Mouse (Mus musculus) kidney, adult 2 months (tissue): ENCODE measurements around the gene H2-M10.3.

Source experiments
- CTCF ChIP-seq: fragments of 200-500 bp; conservative IDR thresholded peaks from 2 replicates; pipeline ENCODE4 v1.5.1; 2011; ENCODE audit warnings: low read depth, mild to moderate bottlenecking, control low read depth, low read length, moderate library complexity, mixed read lengths; ENCODE audit not compliant: insufficient read depth, insufficient read length
- POLR2A ChIP-seq: fragments of 200-500 bp; IDR thresholded peaks from one replicate; pipeline ENCODE4 v1.6.1; 2011; ENCODE audit warnings: low read depth, low read length, control low read depth

DNA sequence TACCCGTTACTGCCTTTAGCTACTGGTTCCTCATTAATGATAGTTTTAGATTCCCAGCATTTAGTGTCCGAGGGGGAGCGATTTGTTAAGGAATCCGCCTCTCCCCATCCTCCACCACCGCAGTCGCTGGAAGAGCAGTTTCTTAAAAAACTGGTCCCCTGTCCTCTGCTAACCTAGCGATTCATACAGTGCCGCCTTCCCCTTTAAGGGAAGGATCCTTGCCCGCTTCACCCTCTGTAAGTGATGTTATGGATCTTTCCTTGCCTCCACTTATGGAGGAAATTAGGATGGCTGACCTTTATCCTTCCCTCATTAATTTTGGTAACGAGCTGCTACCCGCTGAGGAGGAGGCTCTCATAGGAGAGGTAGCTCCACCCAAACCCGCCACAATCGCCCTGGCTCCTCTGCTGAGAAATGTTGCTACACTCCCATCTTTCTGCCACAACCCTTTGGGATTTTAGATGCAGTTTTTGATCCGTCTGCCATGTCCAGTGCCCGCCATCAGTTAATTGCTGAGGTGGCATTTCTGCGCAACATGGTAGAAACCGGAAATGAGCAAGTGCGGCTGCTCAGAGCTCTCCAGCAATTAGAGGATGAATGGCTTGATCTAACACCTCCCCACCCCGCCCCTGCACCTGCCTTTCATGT lies 53.1 kb downstream of the H2-M10.3 start:
- TF ChIP-seq CTCF (no peak), POLR2A (no peak)
